Mouse (Mus musculus): ENCODE measurements at regions not wholly inside any gene's neighbourhood (a gene's known extent, or its start where the extent isn't known, plus 50 kb on each side); places are given as distances from the start of the nearest gene placed in this dataset.

GRCm38 (mm10) chr2:144176508-144177170 is 93.8 kb upstream of the Mgme1 start:
- no peak overlapping the region for H3K9ac ChIP-seq (replicated peaks; ENCODE audit: low read depth, low read length)
- ATAC-seq (ENCODE audit: insufficient number of reproducible peaks, insufficient read depth, low FRiP score, low read depth) = no peak
- no peaks in the 10 kb centered on the region for H3K9me3 ChIP-seq (ENCODE audit: control insufficient read depth, low read depth, low read length)
- no peaks in the 10 kb centered on the region for H3K27me3 ChIP-seq (ENCODE audit: control insufficient read depth, insufficient read depth, low read length)
- no peak overlapping the region for H3K4me3 ChIP-seq (ENCODE audit: low read depth, low read length)
- no peak overlapping the region for H3K27ac ChIP-seq (ENCODE audit: low read length)
- H3K4me2 ChIP-seq (replicated peaks; ENCODE audit: low read depth, low read length) = no peak overlapping the region
- H3K4me1 ChIP-seq (ENCODE audit: control insufficient read depth, insufficient read depth, low read length) = 0 out of 2 replicates have a peak, but pooled peaks cover 7% of the 10 kb centered on the region
- WGBS = 87% methylated on average over 9 of the region's 9 CpGs
- no peaks in the 10 kb centered on the region for H3K36me3 ChIP-seq (ENCODE audit: control insufficient read depth, insufficient read depth, low read length)

- no peak overlapping the region for H3K27ac ChIP-seq (ENCODE audit: low read length)
Measured at GRCm38 (mm10) chr2:144177268-144177667, 93.2 kb upstream of the Mgme1 start.

GRCm38 (mm10) chr2:144177920-144178319 is 92.5 kb upstream of the Mgme1 start:
- Histone ChIP-seq H3K4me2 (replicated peaks; ENCODE audit: low read depth, low read length) (no peak overlapping the region), H3K27me3 (ENCODE audit: control insufficient read depth, insufficient read depth, low read length) (no peaks in the 10 kb centered on the region), H3K27ac (ENCODE audit: low read length) (no peak overlapping the region), H3K9ac (replicated peaks; ENCODE audit: low read depth, low read length) (no peak overlapping the region), H3K36me3 (ENCODE audit: control insufficient read depth, insufficient read depth, low read length) (no peaks in the 10 kb centered on the region), H3K4me1 (ENCODE audit: control insufficient read depth, insufficient read depth, low read length) (0 out of 2 replicates have a peak, but pooled peaks cover 7% of the 10 kb centered on the region), H3K9me3 (ENCODE audit: control insufficient read depth, low read depth, low read length) (no peaks in the 10 kb centered on the region), H3K4me3 (ENCODE audit: low read depth, low read length) (no peak overlapping the region)
- WGBS = 69% methylated on average over 6 of the region's 6 CpGs
- ATAC-seq (ENCODE audit: insufficient number of reproducible peaks, insufficient read depth, low FRiP score, low read depth) = no peak

More at GRCm38 (mm10) chr2:144177268-144177667, 93.2 kb upstream of the Mgme1 start:
- no peaks in the 10 kb centered on the region for H3K9me3 ChIP-seq (ENCODE audit: control insufficient read depth, low read depth, low read length)
- no peak overlapping the region for H3K4me2 ChIP-seq (replicated peaks; ENCODE audit: low read depth, low read length)
- no peak overlapping the region for H3K9ac ChIP-seq (replicated peaks; ENCODE audit: low read depth, low read length)
- 0 out of 2 replicates have a peak, but pooled peaks cover 7% of the 10 kb centered on the region for H3K4me1 ChIP-seq (ENCODE audit: control insufficient read depth, insufficient read depth, low read length)
- H3K36me3 ChIP-seq (ENCODE audit: control insufficient read depth, insufficient read depth, low read length) = no peaks in the 10 kb centered on the region
- no peak overlapping the region for H3K4me3 ChIP-seq (ENCODE audit: low read depth, low read length)
- H3K27me3 ChIP-seq (ENCODE audit: control insufficient read depth, insufficient read depth, low read length) = no peaks in the 10 kb centered on the region
- WGBS = 29% methylated on average over 6 of the region's 6 CpGs
- ATAC-seq (ENCODE audit: insufficient number of reproducible peaks, insufficient read depth, low FRiP score, low read depth) = 0 out of 2 replicates have a peak, but pooled peaks have one; percentile 21

GRCm38 (mm10) chr2:144182108-144182507 is 88.4 kb upstream of the Mgme1 start:
- no peak overlapping the region for H3K4me2 ChIP-seq (replicated peaks; ENCODE audit: low read depth, low read length)
- H3K9me3 ChIP-seq (ENCODE audit: control insufficient read depth, low read depth, low read length) = no peaks in the 10 kb centered on the region
- no peak overlapping the region for H3K9ac ChIP-seq (replicated peaks; ENCODE audit: low read depth, low read length)
- no peak overlapping the region for H3K4me3 ChIP-seq (ENCODE audit: low read depth, low read length)
- ATAC-seq (ENCODE audit: insufficient number of reproducible peaks, insufficient read depth, low FRiP score, low read depth) = no peak
- H3K27me3 ChIP-seq (ENCODE audit: control insufficient read depth, insufficient read depth, low read length) = no peaks in the 10 kb centered on the region
- WGBS = 55% methylated on average over 5 of the region's 5 CpGs
- H3K4me1 ChIP-seq (ENCODE audit: control insufficient read depth, insufficient read depth, low read length) = 0 out of 2 replicates have a peak, but pooled peaks cover 6% of the 10 kb centered on the region
- H3K36me3 ChIP-seq (ENCODE audit: control insufficient read depth, insufficient read depth, low read length) = no peaks in the 10 kb centered on the region
- H3K27ac ChIP-seq (ENCODE audit: low read length) = no peak overlapping the region

GRCm38 (mm10) chr2:144182542-144182941 is 87.9 kb upstream of the Mgme1 start:
- no peak overlapping the region for H3K4me3 ChIP-seq (ENCODE audit: low read depth, low read length)
- H3K27me3 ChIP-seq (ENCODE audit: control insufficient read depth, insufficient read depth, low read length) = no peaks in the 10 kb centered on the region
- H3K4me1 ChIP-seq (ENCODE audit: control insufficient read depth, insufficient read depth, low read length) = 0 out of 2 replicates have a peak, but pooled peaks cover 2% of the 10 kb centered on the region
- 51% methylated on average over 7 of the region's 7 CpGs for WGBS
- H3K4me2 ChIP-seq (replicated peaks; ENCODE audit: low read depth, low read length) = no peak overlapping the region
- no peaks in the 10 kb centered on the region for H3K36me3 ChIP-seq (ENCODE audit: control insufficient read depth, insufficient read depth, low read length)
- no peaks in the 10 kb centered on the region for H3K9me3 ChIP-seq (ENCODE audit: control insufficient read depth, low read depth, low read length)
- H3K27ac ChIP-seq (ENCODE audit: low read length) = no peak overlapping the region
- no peak for ATAC-seq (ENCODE audit: insufficient number of reproducible peaks, insufficient read depth, low FRiP score, low read depth)
- no peak overlapping the region for H3K9ac ChIP-seq (replicated peaks; ENCODE audit: low read depth, low read length)

GRCm38 (mm10) chr2:144183371-144183944 is 87.0 kb upstream of the Mgme1 start:
- H3K4me2 ChIP-seq (replicated peaks; ENCODE audit: low read depth, low read length) = no peak overlapping the region
- no peak overlapping the region for H3K27ac ChIP-seq (ENCODE audit: low read length)
- no peak overlapping the region for H3K9ac ChIP-seq (replicated peaks; ENCODE audit: low read depth, low read length)
- H3K4me3 ChIP-seq (ENCODE audit: low read depth, low read length) = no peak overlapping the region
- H3K9me3 ChIP-seq (ENCODE audit: control insufficient read depth, low read depth, low read length) = no peaks in the 10 kb centered on the region
- H3K36me3 ChIP-seq (ENCODE audit: control insufficient read depth, insufficient read depth, low read length) = no peaks in the 10 kb centered on the region
- no peaks in the 10 kb centered on the region for H3K27me3 ChIP-seq (ENCODE audit: control insufficient read depth, insufficient read depth, low read length)
- ATAC-seq (ENCODE audit: insufficient number of reproducible peaks, insufficient read depth, low FRiP score, low read depth) = no peak
- no peaks in the 10 kb centered on the region for H3K4me1 ChIP-seq (ENCODE audit: control insufficient read depth, insufficient read depth, low read length)
- 71% methylated on average over 5 of the region's 5 CpGs for WGBS

GRCm38 (mm10) chr2:144185175-144185574 is 85.3 kb upstream of the Mgme1 start:
- Histone ChIP-seq H3K4me3 (ENCODE audit: low read depth, low read length) (no peak overlapping the region), H3K4me2 (replicated peaks; ENCODE audit: low read depth, low read length) (no peak overlapping the region), H3K36me3 (ENCODE audit: control insufficient read depth, insufficient read depth, low read length) (no peaks in the 10 kb centered on the region), H3K9me3 (ENCODE audit: control insufficient read depth, low read depth, low read length) (no peaks in the 10 kb centered on the region), H3K27me3 (ENCODE audit: control insufficient read depth, insufficient read depth, low read length) (no peaks in the 10 kb centered on the region), H3K27ac (ENCODE audit: low read length) (no peak overlapping the region), H3K4me1 (ENCODE audit: control insufficient read depth, insufficient read depth, low read length) (no peaks in the 10 kb centered on the region), H3K9ac (replicated peaks; ENCODE audit: low read depth, low read length) (no peak overlapping the region)
- no peak for ATAC-seq (ENCODE audit: insufficient number of reproducible peaks, insufficient read depth, low FRiP score, low read depth)
- 53% methylated on average over 3 of the region's 3 CpGs for WGBS

GRCm38 (mm10) chr2:144186426-144186825 is 84.0 kb upstream of the Mgme1 start:
- WGBS = 89% methylated on average over 3 of the region's 3 CpGs
- H3K4me3 ChIP-seq (ENCODE audit: low read depth, low read length) = no peak overlapping the region
- H3K4me2 ChIP-seq (replicated peaks; ENCODE audit: low read depth, low read length) = no peak overlapping the region

More at GRCm38 (mm10) chr2:144186426-144186825, 84.0 kb upstream of the Mgme1 start:
- Histone ChIP-seq H3K9ac (replicated peaks; ENCODE audit: low read depth, low read length) (no peak overlapping the region), H3K36me3 (ENCODE audit: control insufficient read depth, insufficient read depth, low read length) (no peaks in the 10 kb centered on the region), H3K4me1 (ENCODE audit: control insufficient read depth, insufficient read depth, low read length) (no peaks in the 10 kb centered on the region), H3K9me3 (ENCODE audit: control insufficient read depth, low read depth, low read length) (no peaks in the 10 kb centered on the region), H3K27me3 (ENCODE audit: control insufficient read depth, insufficient read depth, low read length) (no peaks in the 10 kb centered on the region), H3K27ac (ENCODE audit: low read length) (no peak overlapping the region)
- no peak for ATAC-seq (ENCODE audit: insufficient number of reproducible peaks, insufficient read depth, low FRiP score, low read depth)
